Mouse (Mus musculus) cortical plate, adult 2 months (tissue): ENCODE measurements around the gene Irs3. TPM values are rescaled to one million over a fixed set of nuclear protein-coding genes. Genes with fewer than 3 reads are reported as not detected.

Source experiments
- H3K27ac ChIP-seq: fragments of 200-500 bp; 2 replicates; pipeline ENCODE4 v1.5.1; 2012; ENCODE audit warnings: low read length, control low read depth, inconsistent platforms; ENCODE audit not compliant: insufficient read depth
- H3K4me1 ChIP-seq: fragments of 200-500 bp; 2 replicates; pipeline ENCODE4 v1.6.1; 2011; ENCODE audit warnings: low read length; ENCODE audit not compliant: control insufficient read depth, insufficient read depth
- H3K4me3 ChIP-seq: fragments of 200-500 bp; 2 replicates; pipeline ENCODE4 v1.5.1; 2011; ENCODE audit warnings: mild to moderate bottlenecking, low read length, control low read depth; ENCODE audit not compliant: insufficient read depth
- CTCF ChIP-seq: fragments of 200-500 bp; IDR thresholded peaks from 2 replicates; pipeline ENCODE4 v1.5.1; 2011; ENCODE audit warnings: mild to moderate bottlenecking, control low read depth, low read length; ENCODE audit not compliant: insufficient read depth; ENCODE audit errors: extremely low read depth
- POLR2A ChIP-seq: fragments of 200-500 bp; IDR thresholded peaks from 2 replicates; pipeline ENCODE4 v1.6.1; 2011; ENCODE audit warnings: mild to moderate bottlenecking, low read length, control low read depth; ENCODE audit not compliant: insufficient read depth; ENCODE audit errors: extremely low read depth
- polyA plus RNA-seq: library from polyadenylated mRNA; depleted of rRNA; stranded (reverse); fragments of >200 nt; gene quantifications from 2 replicates; pipeline ENCODE4 v1.2.3, GENCODE M21; 2012; rRNA removed

The Irs3 gene
- polyA plus RNA-seq = 0.09 and 0.25 TPM in 2 replicates

DNA sequence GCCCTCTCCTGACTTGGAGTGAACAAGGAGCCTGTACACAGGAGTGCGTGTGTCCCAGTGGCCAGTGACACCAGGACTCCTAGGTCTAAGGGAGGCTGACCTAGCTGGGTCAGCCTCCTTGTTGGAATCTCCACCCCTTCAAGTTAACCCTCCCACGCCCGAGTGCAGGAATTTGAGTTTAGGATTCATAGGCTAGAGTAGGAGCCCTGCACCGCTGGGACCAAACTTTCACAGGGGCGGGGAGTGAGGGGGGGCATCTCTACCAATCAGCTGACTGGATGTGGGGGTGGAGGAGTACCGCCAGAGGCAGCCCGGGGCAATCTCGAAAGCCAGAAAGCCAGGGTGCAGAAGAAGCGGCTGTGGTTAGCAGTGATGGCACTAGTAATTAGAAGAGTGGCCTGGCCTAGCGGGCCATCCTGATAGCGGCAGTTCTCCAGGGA, at the start of gene Irs3:
Gene Irs3 (minus strand): TSS at position 63 of the 440 bp plus-strand sequence.
- peak within 1 kb of the TSS; percentile 12; the same call in 1 of the 2 replicates for H3K4me3 ChIP-seq
- no peak for TF ChIP-seq CTCF
- no peak for TF ChIP-seq POLR2A
- H3K27ac ChIP-seq = no peak within 1 kb of the TSS
- peaks cover 3% of the 10 kb centered on the region; the same call in 1 of the 2 replicates for H3K4me1 ChIP-seq

DNA sequence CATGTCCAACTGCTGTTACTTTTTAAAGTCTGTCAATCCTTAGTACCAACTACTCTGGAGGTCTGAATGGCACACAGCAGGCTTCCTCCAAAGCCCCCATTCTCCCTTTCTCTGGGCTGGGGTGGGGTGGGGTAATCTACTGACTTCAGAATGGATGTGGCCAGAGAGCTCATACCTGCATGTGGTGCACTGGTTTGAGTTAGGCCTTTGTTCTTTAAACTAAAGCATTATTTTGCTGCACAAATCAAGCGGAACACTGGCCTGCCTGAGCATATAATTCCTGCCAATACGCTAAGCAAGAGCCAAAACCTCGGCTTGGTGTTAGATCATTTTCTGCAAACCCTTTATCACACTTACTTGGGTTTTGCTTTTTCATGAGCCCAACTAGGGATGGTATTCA, 49.3 kb upstream of the Irs3 start:
- Histone ChIP-seq H3K4me1 (no peaks in the 10 kb centered on the region), H3K4me3 (no peak overlapping the region), H3K27ac (no peak overlapping the region)
- TF ChIP-seq CTCF = no peak
- TF ChIP-seq POLR2A = no peak

DNA sequence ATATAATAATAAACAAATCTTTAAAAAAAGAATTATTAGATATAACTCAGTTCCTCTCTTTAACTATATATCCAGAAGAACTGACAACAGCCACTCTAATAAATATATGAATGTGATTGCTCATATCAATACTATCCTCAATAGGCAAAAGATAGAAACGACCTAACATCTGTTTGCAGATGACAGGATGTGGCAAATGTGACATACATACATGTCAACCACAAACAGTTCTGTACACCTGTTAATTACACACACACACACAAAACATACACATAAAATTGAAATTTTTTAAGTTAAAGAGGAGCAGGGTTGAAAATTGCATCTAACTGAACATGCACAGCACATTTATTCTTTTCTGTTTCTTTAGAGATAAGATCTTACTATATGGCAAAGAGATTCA, 46.4 kb upstream of the Irs3 start:
- Histone ChIP-seq H3K27ac (no peak overlapping the region), H3K4me3 (no peak overlapping the region), H3K4me1 (no peaks in the 10 kb centered on the region)
- TF ChIP-seq CTCF (no peak), POLR2A (no peak)

DNA sequence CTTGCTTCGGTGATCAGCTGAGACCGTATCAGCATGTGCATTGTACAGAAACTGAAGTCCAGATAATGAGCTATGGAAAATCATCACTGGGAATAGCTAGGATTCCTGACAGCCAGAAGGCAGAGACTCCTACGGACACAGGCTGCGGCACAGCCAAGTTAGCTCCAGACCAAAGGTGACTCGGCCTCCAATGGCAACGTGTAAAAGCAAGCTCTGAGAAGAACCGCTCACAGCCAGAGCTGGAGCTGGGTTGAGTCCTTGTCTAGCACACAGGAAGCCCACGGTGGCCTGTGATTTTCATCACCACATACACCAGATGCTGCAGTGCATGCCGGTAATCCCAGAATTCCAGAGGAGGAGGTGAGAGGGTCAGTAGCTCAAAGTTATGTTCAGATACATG, 45.0 kb upstream of the Irs3 start:
- Histone ChIP-seq H3K4me3 (no peak overlapping the region), H3K27ac (no peak overlapping the region), H3K4me1 (no peaks in the 10 kb centered on the region)
- no peak for TF ChIP-seq POLR2A
- no peak for TF ChIP-seq CTCF

DNA sequence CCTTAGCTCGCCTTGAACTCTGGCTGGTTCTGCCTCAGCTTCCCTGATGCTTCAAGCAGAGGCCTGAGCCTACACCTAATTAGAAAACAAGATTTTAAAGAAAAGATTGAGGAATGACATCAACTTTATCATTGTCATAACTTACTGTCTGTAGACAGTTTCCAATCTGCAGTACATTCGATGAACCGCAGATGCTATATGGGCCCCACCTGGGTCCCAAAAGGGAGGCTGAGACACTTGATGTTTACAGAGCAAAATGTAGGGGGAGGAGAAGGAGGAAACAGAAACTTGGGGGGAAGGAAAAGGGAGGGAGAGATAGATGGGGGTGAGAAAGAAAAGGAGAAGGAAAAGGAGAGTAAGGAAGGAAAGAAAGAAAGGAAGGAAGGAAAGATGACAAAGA, 44.5 kb upstream of the Irs3 start:
- no peak for TF ChIP-seq CTCF
- Histone ChIP-seq H3K4me1 (no peaks in the 10 kb centered on the region), H3K27ac (no peak overlapping the region), H3K4me3 (no peak overlapping the region)

DNA sequence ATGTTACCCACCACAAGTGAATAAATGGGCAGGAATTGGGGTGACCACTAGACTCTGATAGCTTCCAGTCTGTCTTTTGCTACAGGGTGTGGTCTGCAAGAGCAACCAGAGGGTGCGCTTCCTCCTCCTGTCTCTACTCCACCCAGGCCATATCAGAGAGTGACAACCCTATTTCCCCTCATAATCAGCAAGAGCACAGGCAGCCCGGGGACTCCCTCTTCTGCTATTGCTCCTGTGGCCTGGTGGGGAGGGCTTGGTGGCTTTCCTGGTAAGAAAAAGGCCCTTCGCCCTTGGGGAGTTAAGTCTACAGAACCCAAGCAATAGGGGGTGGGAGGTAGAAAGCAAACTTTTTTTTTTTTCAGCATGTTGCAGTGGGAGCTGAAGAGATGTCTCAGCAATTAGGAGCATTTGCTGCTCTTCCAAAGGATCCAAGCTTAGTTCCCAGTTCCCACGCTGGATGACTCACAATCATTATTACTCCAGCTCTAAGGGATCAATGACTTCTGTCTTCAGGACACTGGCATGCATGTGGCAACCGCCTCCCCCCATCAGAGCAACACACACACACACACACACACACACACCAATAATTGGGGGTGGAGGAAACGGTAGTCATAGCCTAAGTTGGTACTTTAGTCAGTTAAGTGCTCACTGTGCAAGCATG, 40.7 kb upstream of the Irs3 start:
- H3K27ac ChIP-seq = no peak overlapping the region
- H3K4me1 ChIP-seq = peaks cover 4% of the 10 kb centered on the region
- TF ChIP-seq CTCF = no peak
- TF ChIP-seq POLR2A = no peak
- no peak overlapping the region for H3K4me3 ChIP-seq

DNA sequence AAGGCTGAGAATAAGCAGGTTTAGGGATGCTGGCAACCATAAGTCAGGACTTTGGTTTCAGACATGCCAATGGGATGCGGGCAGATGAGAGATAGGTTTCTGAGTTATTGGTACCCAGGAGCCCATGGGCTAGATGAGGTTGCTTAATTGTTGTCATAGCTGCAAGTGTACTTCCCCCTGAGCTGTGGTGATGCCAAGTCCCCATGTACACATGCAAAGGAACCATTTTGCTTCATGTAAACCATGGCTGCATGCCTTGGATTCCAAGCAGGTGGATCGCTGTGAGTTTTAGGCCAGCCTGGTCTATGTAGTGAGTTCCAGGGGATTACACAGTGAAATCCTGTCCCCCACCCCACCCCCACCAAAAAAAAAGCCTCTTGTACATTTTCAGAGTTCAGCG, 40.1 kb upstream of the Irs3 start:
- Histone ChIP-seq H3K4me3 (no peak overlapping the region), H3K27ac (no peak overlapping the region), H3K4me1 (peaks cover 4% of the 10 kb centered on the region)
- TF ChIP-seq POLR2A (no peak), CTCF (no peak)

DNA sequence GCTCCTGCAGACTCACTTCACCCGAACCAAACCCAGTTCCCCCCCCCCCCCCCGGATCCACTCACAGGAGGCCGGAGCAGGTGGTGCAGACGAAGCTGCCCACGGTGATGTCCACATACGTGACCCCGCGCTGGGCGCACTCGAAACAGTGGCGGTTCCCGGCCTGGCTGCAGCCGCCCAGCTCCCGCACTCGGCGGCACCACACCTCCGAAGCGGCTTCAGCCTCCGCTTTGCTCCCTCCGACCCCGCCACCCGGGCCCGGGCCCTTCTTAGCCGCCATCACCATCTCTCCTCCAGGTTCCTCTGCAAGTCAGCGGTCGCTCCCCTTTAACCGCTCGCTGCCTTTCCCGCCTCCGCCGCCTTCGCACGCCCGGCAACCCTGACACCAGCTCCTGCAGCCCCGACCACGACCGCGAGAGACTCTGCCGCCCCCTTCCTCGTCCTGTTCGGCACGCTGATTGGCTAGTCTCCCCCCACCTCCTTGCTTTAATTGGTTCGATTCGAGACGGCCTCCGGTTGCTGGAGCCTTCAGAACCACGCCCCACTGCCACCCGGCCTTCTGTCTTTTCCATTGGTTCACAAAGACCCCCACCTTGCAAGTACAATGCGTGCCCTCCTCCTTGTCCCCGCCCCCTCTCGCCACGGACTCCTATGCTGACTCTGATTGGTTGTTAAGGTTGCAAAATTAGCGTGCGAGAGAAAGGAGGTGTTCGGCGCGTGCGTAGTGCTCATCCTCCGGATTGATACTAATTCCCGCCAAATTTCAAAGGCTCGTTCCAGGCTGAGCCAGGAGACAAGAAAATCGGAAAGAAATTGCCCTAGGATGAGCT, 39.0 kb upstream of the Irs3 start, which contains the start of gene Agfg2:
Gene Agfg2 (minus strand): TSS at position 433 of the 830 bp plus-strand sequence.
- H3K27ac ChIP-seq = no peak within 1 kb of the TSS
- peaks cover 4% of the 10 kb centered on the region for H3K4me1 ChIP-seq
- TF ChIP-seq CTCF (no peak), POLR2A (peak; percentile 57)
- H3K4me3 ChIP-seq = peak within 1 kb of the TSS; percentile 53

DNA sequence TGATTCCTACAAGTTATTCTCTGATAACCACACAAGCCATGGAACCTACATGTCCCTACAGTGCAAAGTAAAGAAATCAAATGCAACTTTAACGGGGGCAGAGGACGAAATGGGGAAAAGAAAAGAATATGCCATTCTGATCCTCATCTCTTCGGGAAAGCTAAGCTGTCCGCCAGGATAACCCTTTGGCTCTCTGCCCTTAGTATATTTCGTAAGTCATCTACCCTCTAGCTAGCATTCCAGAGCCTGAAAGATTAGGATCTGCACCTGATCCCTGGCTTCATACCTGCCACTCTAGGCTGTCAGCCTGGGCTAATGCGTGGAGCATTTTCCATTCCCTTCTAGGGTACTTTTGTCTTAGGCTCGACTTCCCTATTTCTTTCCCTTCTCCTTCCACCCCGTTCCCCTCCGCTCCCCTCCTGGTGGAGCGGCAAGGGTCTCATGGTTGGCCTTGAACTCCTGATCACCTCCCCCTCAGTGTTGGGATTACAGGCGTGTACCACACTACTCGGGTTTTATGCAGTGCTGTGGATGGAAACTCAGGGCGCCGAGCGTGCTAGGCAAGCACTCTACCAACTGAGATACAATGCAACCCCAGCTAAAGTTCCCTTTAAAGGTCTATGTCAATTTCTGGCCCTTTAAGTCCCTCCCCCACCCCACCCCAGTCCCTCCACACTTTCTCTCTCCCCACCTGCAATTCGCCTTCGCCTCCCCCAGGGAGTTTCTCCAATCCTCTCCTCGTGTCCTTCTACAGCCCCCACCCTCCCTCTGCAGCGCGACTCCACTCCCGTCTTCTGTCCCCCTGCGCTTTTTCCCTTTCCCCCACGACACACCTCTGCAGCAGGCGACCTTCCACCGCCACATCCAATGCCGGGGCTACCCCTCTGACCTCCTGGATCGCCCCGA, 38.1 kb upstream of the Irs3 start:
- Histone ChIP-seq H3K4me3 (peak overlapping the region; percentile 53), H3K27ac (no peak overlapping the region), H3K4me1 (peaks cover 4% of the 10 kb centered on the region)
- TF ChIP-seq CTCF = no peak
- TF ChIP-seq POLR2A = no peak
